Mouse (Mus musculus) MEL (cell line): ENCODE measurements at regions not wholly inside any gene's neighbourhood (a gene's known extent, or its start where the extent isn't known, plus 50 kb on each side); places are given as distances from the start of the nearest gene placed in this dataset.

Experiments used
- CHD2 ChIP-seq: IDR thresholded peaks from 2 replicates; pipeline ENCODE4 v1.6.1; 2011; ENCODE audit warnings: low read length, improper control_type of control experiment
- MAX ChIP-seq: IDR thresholded peaks from 2 replicates; pipeline ENCODE4 v1.6.1; 2011; ENCODE audit warnings: low read length, improper control_type of control experiment
- MXI1 ChIP-seq: IDR thresholded peaks from 2 replicates; pipeline ENCODE4 v1.6.1; 2011; ENCODE audit warnings: mild to moderate bottlenecking, low read depth, low read length, improper control_type of control experiment
- MYC ChIP-seq: IDR thresholded peaks from 2 replicates; pipeline ENCODE4 v1.6.1; 2011; ENCODE audit warnings: low read depth, mild to moderate bottlenecking, low read length, improper control_type of control experiment, moderate library complexity
- POLR2A ChIP-seq, 2 experiments: IDR thresholded peaks; 2 replicates each; pipeline ENCODE4 v1.6.1; 2011 to 2012; ENCODE audit warnings: low read length in 2 of 2, mild to moderate bottlenecking in 2 of 2, control low read depth in 1 of 2, improper control_type of control experiment in 1 of 2, low read depth in 1 of 2, moderate library complexity in 1 of 2; ENCODE audit not compliant: control insufficient read depth in 1 of 2, insufficient read depth in 1 of 2, poor library complexity in 1 of 2
- POLR2AphosphoS2 ChIP-seq: IDR thresholded peaks from 2 replicates; pipeline ENCODE4 v1.6.1; 2011; ENCODE audit warnings: low read length, improper control_type of control experiment
- POLR2AphosphoS5 ChIP-seq: IDR thresholded peaks from 2 replicates; pipeline ENCODE4 v1.6.1; 2012; ENCODE audit warnings: low read depth, borderline replicate concordance, mild to moderate bottlenecking, inconsistent platforms, low read length, moderate library complexity, mixed read lengths
- ZNF384 ChIP-seq: IDR thresholded peaks from 2 replicates; pipeline ENCODE4 v1.6.1; 2012; ENCODE audit warnings: low read depth, mild to moderate bottlenecking, inconsistent platforms, low read length, improper control_type of control experiment

- no peak for TF ChIP-seq MAX
- no peak for TF ChIP-seq MYC
- TF ChIP-seq POLR2AphosphoS5 = no peak
- no peak for TF ChIP-seq POLR2A (IDR thresholded peaks at IDR 0.05; ENCODE audit: control insufficient read depth in 1 of 2, insufficient read depth in 1 of 2, low read depth in 1 of 2, low read length in 2 of 2, poor library complexity in 1 of 2)
- TF ChIP-seq ZNF384 = no peak
- TF ChIP-seq CHD2 = no peak
- TF ChIP-seq POLR2AphosphoS2 = no peak
- no peak for TF ChIP-seq MXI1
Observed at GRCm38 (mm10) chr7:129842303-129843122, 250.8 kb downstream of the Wdr11 start.
